Mouse (Mus musculus) heart, adult 2 months (tissue): ENCODE results near the gene Pten. TPM values are rescaled to one million over a fixed set of nuclear protein-coding genes. Genes with fewer than 3 reads are reported as not detected.

Experiments used
- DNase-seq, 2 experiments: peaks; one replicate each; pipeline ENCODE4 v3.0.0; 2021
- H3K27ac ChIP-seq: fragments of 200-600 bp; 2 replicates; pipeline ENCODE4 v1.8.1; 2022
- H3K27me3 ChIP-seq: fragments of 200-500 bp; 2 replicates; pipeline ENCODE4 v1.6.1; 2012; ENCODE audit warnings: mild to moderate bottlenecking, low read length, inconsistent platforms, mixed read lengths; ENCODE audit not compliant: control insufficient read depth, insufficient read depth
- H3K36me3 ChIP-seq: fragments of 200-500 bp; 2 replicates; pipeline ENCODE4 v1.6.1; 2012; ENCODE audit warnings: low read length, inconsistent platforms; ENCODE audit not compliant: control insufficient read depth, insufficient read depth
- H3K4me1 ChIP-seq: fragments of 200-500 bp; 2 replicates; pipeline ENCODE4 v1.6.1; 2011; ENCODE audit warnings: low read length; ENCODE audit not compliant: control insufficient read depth, insufficient read depth
- H3K4me3 ChIP-seq: fragments of 200-600 bp; 2 replicates; pipeline ENCODE4 v1.8.1; 2022
- H3K79me2 ChIP-seq: fragments of 200-500 bp; replicated peaks from 2 replicates; pipeline ENCODE4 v1.6.1; 2012; ENCODE audit warnings: mild to moderate bottlenecking, inconsistent platforms, low read length, moderate library complexity, mixed read lengths; ENCODE audit not compliant: control insufficient read depth, insufficient read depth
- H3K9ac ChIP-seq: fragments of 200-500 bp; 2 replicates; pipeline ENCODE4 v1.6.1; 2012; ENCODE audit warnings: low read depth, mild to moderate bottlenecking, control low read depth, inconsistent platforms, low read length, mixed read lengths
- CTCF ChIP-seq: fragments of 200-600 bp; IDR thresholded peaks from 2 replicates; pipeline ENCODE4 v1.8.1; 2022; ENCODE audit warnings: antibody characterized with exemption, mild to moderate bottlenecking, moderate library complexity
- EP300 ChIP-seq: fragments of 200-500 bp; IDR thresholded peaks from 2 replicates; pipeline ENCODE4 v1.6.1; 2011; ENCODE audit warnings: low read depth, low read length, control low read depth; ENCODE audit not compliant: insufficient read depth
- POLR2A ChIP-seq: fragments of 200-500 bp; IDR thresholded peaks from 2 replicates; pipeline ENCODE4 v1.6.1; 2011; ENCODE audit warnings: mild to moderate bottlenecking, low read depth, low read length, control low read depth; ENCODE audit not compliant: insufficient read depth
- WGBS: fragments of 180-500 bp; shearing (Covaris S2); methylation state at CpG from one replicate; pipeline ENCODE4 v1.1.7; 2018; 5-methylcytosine and 5-hydroxymethylcytosine counted together
- intact Hi-C: fragments of 180-260 bp; cut with DNase I; formaldehyde crosslinking; loops from one replicate; pipeline ENCODE4 v1.15.1; 2025
- polyA plus RNA-seq: library from polyadenylated mRNA; depleted of rRNA; stranded (reverse); fragments of >200 nt; gene quantifications from 2 replicates; pipeline ENCODE4 v1.2.3, GENCODE M21; 2012; rRNA removed
- total RNA-seq, 2 experiments: library from RNA; stranded (reverse); gene quantifications; 2 replicates each; pipeline ENCODE4 v1.2.3; 2021

Pten gene
- total and polyA plus RNA-seq, 3 experiments: 9.6 to 67.9 (median 59.7) TPM

- no peak overlapping the region for H3K9ac ChIP-seq
- H3K27me3 ChIP-seq: no peaks in the 10 kb centered on the region
- H3K4me3 ChIP-seq: no peak overlapping the region
- no peaks in the 10 kb centered on the region for H3K36me3 ChIP-seq
- H3K79me2 ChIP-seq: no peaks in the 10 kb centered on the region
- TF ChIP-seq POLR2A: no peak
- no peak for TF ChIP-seq EP300
- no peak for TF ChIP-seq CTCF
- no peak overlapping the region for H3K27ac ChIP-seq
- 17% methylated on average over 13 of the region's 13 CpGs for WGBS
- no peak for DNase-seq
- peaks cover 1% of the 10 kb centered on the region; the same call in 1 of the 2 replicates for H3K4me1 ChIP-seq
- intact Hi-C loops: no loop called here
These were observed 109.5 kb downstream of the Pten start for GRCm38 (mm10) chr19:32866765-32867164.

GRCm38 (mm10) chr19:32867181-32867897, 110.0 kb downstream of the Pten start:
- no peak for DNase-seq
- Histone ChIP-seq H3K9ac (no peak overlapping the region), H3K79me2 (no peaks in the 10 kb centered on the region), H3K27ac (no peak overlapping the region), H3K4me1 (peaks cover 1% of the 10 kb centered on the region; the same call in 1 of the 2 replicates), H3K27me3 (no peaks in the 10 kb centered on the region), H3K4me3 (no peak overlapping the region), H3K36me3 (no peaks in the 10 kb centered on the region)
- intact Hi-C loops: no loop called here
- TF ChIP-seq CTCF: no peak
- no peak for TF ChIP-seq POLR2A
- TF ChIP-seq EP300: no peak
- 23% methylated on average over 18 of the region's 18 CpGs for WGBS

GRCm38 (mm10) chr19:32868560-32868959, 111.3 kb downstream of the Pten start:
- no peak for TF ChIP-seq POLR2A
- TF ChIP-seq EP300: no peak
- TF ChIP-seq CTCF: no peak
- intact Hi-C loops: no loop called here
- H3K79me2 ChIP-seq: no peaks in the 10 kb centered on the region
- no peak for DNase-seq
- H3K4me1 ChIP-seq: peaks cover 1% of the 10 kb centered on the region; the same call in 1 of the 2 replicates
- H3K4me3 ChIP-seq: no peak overlapping the region
- no peak overlapping the region for H3K27ac ChIP-seq
- no peaks in the 10 kb centered on the region for H3K27me3 ChIP-seq
- 78% methylated on average over 5 of the region's 5 CpGs for WGBS
- no peaks in the 10 kb centered on the region for H3K36me3 ChIP-seq
- no peak overlapping the region for H3K9ac ChIP-seq

- WGBS: 33% methylated on average over 10 of the region's 10 CpGs
- H3K27ac ChIP-seq: no peak overlapping the region
- peaks cover 3% of the 10 kb centered on the region for H3K4me1 ChIP-seq
- no peak overlapping the region for H3K4me3 ChIP-seq
- H3K36me3 ChIP-seq: no peaks in the 10 kb centered on the region
- no peaks in the 10 kb centered on the region for H3K79me2 ChIP-seq
- TF ChIP-seq EP300 (no peak), POLR2A (no peak), CTCF (no peak)
- intact Hi-C loops: no loop called here
- H3K9ac ChIP-seq: no peak overlapping the region
- no peaks in the 10 kb centered on the region for H3K27me3 ChIP-seq
- no peak for DNase-seq
These were observed 111.9 kb downstream of the Pten start for GRCm38 (mm10) chr19:32869053-32869680.

GRCm38 (mm10) chr19:32873904-32874637, 116.8 kb downstream of the Pten start:
- intact Hi-C loops: no loop called here
- H3K27ac ChIP-seq: no peak overlapping the region
- H3K4me1 ChIP-seq: peaks cover 3% of the 10 kb centered on the region
- TF ChIP-seq POLR2A (no peak), CTCF (no peak), EP300 (no peak)
- no peak overlapping the region for H3K9ac ChIP-seq
- WGBS: 54% methylated on average over 7 of the region's 7 CpGs
- no peak overlapping the region for H3K4me3 ChIP-seq
- no peaks in the 10 kb centered on the region for H3K36me3 ChIP-seq
- DNase-seq: peak; percentile 36 to 42
- no peaks in the 10 kb centered on the region for H3K79me2 ChIP-seq
- no peaks in the 10 kb centered on the region for H3K27me3 ChIP-seq

Other genes with a start within 250 kb of the Pten start
- 10 to 100 TPM; 12.2 to 14.0 TPM for gene Papss2, start 161.7 kb upstream of the Pten start, total RNA-seq
- 6.2 and 9.1 TPM in 2 replicates for gene Papss2, start 161.7 kb upstream of the Pten start, polyA plus RNA-seq
- 100 to 1,000 TPM in 1 of 2 experiments, 10 to 100 TPM in 1; 82.1 to 104 TPM for gene Atad1, start 17.7 kb upstream of the Pten start, total RNA-seq
- gene Atad1, start 17.7 kb upstream of the Pten start, polyA plus RNA-seq: 25.2 and 52.9 TPM in 2 replicates